Mouse (Mus musculus) hindbrain, embryonic 13.5 days (tissue): ENCODE measurements at regions not wholly inside any gene's neighbourhood (a gene's known extent, or its start where the extent isn't known, plus 50 kb on each side); places are given as distances from the start of the nearest gene placed in this dataset.

Source experiments
- ATAC-seq: fragments of 200-750 bp; cut with Nextera tagmentation; 2 replicates; pipeline ENCODE4 v1.8.0; 2017; ENCODE audit warnings: moderate TSS enrichment; ENCODE audit not compliant: low FRiP score
- H3K27ac ChIP-seq: fragments of 300-500 bp; sonication (generic); 2 replicates; pipeline ENCODE4 v1.5.1; 2015; ENCODE audit warnings: inconsistent platforms, mild to moderate bottlenecking, moderate library complexity
- H3K27me3 ChIP-seq: fragments of 300-500 bp; sonication (generic); 2 replicates; pipeline ENCODE4 v1.6.1; 2015; ENCODE audit warnings: mild to moderate bottlenecking, inconsistent platforms
- H3K36me3 ChIP-seq: fragments of 300-500 bp; sonication (generic); 2 replicates; pipeline ENCODE4 v1.6.1; 2015; ENCODE audit warnings: mild to moderate bottlenecking, inconsistent platforms
- H3K4me1 ChIP-seq: fragments of 300-500 bp; sonication (generic); replicated peaks from 2 replicates; pipeline ENCODE4 v1.6.1; 2015; ENCODE audit warnings: inconsistent platforms
- H3K4me2 ChIP-seq: fragments of 300-500 bp; sonication (generic); 2 replicates; pipeline ENCODE4 v1.6.1; 2015; ENCODE audit warnings: inconsistent platforms, mild to moderate bottlenecking, moderate library complexity
- H3K4me3 ChIP-seq: fragments of 300-500 bp; sonication (generic); 2 replicates; pipeline ENCODE4 v1.5.1; 2015; ENCODE audit warnings: mild to moderate bottlenecking, inconsistent platforms
- H3K9ac ChIP-seq: fragments of 300-500 bp; sonication (generic); 2 replicates; pipeline ENCODE4 v1.6.1; 2015; ENCODE audit warnings: mild to moderate bottlenecking, inconsistent platforms
- H3K9me3 ChIP-seq: fragments of 300-500 bp; sonication (generic); 2 replicates; pipeline ENCODE4 v1.6.1; 2016; ENCODE audit warnings: inconsistent platforms
- WGBS: fragments of 180-500 bp; shearing (Covaris S2); methylation state at CpG from one replicate; pipeline ENCODE4 v1.1.7; 2015; 5-methylcytosine and 5-hydroxymethylcytosine counted together

DNA sequence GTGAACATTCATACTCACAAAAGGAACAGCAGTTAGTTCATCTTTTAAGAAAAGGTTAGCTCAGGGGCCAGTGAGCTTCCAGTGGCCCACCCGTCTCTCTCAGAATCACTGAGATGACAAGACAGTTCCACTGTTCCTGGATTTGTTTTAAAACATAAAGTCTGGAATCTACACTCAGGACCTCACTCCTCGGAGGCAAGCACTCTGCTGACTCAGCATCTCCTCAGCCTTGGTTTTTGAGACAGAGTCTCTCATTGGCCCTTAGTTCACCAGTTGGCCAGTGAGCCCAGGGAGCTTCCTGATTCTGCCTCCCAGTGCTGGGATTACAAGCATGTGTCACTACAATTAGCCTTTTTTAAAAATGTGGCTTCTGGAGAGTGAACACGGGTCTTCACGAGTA is 88.9 kb upstream of the Pgrmc2 start:
- no peak overlapping the region for H3K9ac ChIP-seq
- no peak overlapping the region for H3K4me2 ChIP-seq
- no peaks in the 10 kb centered on the region for H3K4me1 ChIP-seq
- no peak overlapping the region for H3K4me3 ChIP-seq
- 94% methylated on average over 4 of the region's 4 CpGs for WGBS
- 0 out of 2 replicates have a peak, but pooled peaks cover 3% of the 10 kb centered on the region for H3K9me3 ChIP-seq
- ATAC-seq = no peak
- no peaks in the 10 kb centered on the region for H3K27me3 ChIP-seq
- no peak overlapping the region for H3K27ac ChIP-seq
- H3K36me3 ChIP-seq = no peaks in the 10 kb centered on the region

DNA sequence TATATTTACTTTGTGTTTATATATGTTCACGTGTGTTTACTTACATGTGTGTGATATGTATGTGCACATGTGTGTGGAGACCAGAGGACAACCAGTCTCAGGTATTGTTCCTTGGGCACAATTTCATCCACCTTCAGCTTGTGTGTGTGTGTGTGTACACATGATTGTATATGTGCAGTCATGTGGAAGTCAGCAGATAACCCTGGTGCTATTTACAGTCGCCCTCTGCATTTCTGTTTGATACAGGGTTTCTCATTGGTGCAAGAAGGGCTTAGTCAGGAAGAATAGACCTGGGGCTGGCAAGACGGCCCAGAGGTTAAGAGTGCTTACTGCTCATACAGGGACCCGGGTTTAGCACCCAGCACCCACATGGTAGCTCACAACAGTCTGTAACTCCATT is 88.5 kb upstream of the Pgrmc2 start:
- Histone ChIP-seq H3K9ac (no peak overlapping the region), H3K4me1 (no peaks in the 10 kb centered on the region), H3K9me3 (0 out of 2 replicates have a peak, but pooled peaks cover 3% of the 10 kb centered on the region), H3K36me3 (no peaks in the 10 kb centered on the region), H3K27me3 (no peaks in the 10 kb centered on the region), H3K4me2 (no peak overlapping the region), H3K4me3 (no peak overlapping the region), H3K27ac (no peak overlapping the region)
- 91% methylated on average over 4 of the region's 4 CpGs for whole genome bisulfite sequencing
- no peak for ATAC-seq

DNA sequence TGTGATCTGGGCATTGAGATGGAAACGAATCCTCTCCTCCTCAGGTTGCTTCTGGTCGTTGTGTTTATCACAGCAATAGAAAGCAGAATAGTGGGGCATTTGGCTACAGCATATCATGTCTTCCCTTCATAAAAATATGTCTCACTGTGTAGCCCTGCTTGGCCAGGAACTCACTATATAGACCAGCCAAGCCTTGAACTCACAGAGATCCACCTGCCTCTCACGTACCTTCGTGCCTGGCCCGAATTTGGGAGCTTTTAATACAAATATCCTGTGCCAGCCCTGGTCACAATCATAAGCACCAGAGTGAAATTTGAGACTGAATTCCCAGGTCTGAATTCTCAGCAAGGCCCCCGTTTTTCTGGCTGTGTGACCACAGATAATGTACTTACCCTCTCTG is 87.7 kb upstream of the Pgrmc2 start:
- WGBS = 78% methylated on average over 6 of the region's 6 CpGs
- Histone ChIP-seq H3K4me1 (no peaks in the 10 kb centered on the region), H3K4me2 (no peak overlapping the region), H3K27me3 (no peaks in the 10 kb centered on the region), H3K9me3 (0 out of 2 replicates have a peak, but pooled peaks cover 3% of the 10 kb centered on the region), H3K4me3 (no peak overlapping the region), H3K27ac (no peak overlapping the region), H3K9ac (no peak overlapping the region), H3K36me3 (no peaks in the 10 kb centered on the region)
- no peak for ATAC-seq

DNA sequence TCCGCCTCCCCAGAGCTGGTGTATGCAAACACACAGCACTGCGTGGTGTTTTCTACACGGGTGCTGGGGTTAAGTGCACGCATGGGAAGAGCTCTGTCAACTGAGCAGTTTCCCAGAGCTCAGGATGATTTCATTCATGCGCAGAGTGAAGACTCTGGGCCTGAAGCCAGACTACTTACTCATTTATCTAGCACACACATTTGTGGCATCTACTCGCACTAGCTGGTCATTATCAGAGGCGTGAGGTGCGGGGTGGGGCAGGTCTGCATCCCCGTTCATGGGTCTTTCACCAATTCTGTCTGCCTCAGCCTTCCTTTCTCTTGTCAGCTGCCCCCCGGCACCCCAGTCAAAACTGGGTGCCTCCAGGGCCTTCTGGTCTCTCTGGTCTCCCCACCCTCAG is 86.6 kb upstream of the Pgrmc2 start:
- no peak overlapping the region for H3K9ac ChIP-seq
- WGBS = 93% methylated on average over 10 of the region's 10 CpGs
- no peak overlapping the region for H3K27ac ChIP-seq
- no peaks in the 10 kb centered on the region for H3K27me3 ChIP-seq
- H3K9me3 ChIP-seq = 0 out of 2 replicates have a peak, but pooled peaks cover 3% of the 10 kb centered on the region
- no peaks in the 10 kb centered on the region for H3K4me1 ChIP-seq
- H3K4me2 ChIP-seq = no peak overlapping the region
- no peak overlapping the region for H3K4me3 ChIP-seq
- ATAC-seq = no peak
- H3K36me3 ChIP-seq = no peaks in the 10 kb centered on the region

DNA sequence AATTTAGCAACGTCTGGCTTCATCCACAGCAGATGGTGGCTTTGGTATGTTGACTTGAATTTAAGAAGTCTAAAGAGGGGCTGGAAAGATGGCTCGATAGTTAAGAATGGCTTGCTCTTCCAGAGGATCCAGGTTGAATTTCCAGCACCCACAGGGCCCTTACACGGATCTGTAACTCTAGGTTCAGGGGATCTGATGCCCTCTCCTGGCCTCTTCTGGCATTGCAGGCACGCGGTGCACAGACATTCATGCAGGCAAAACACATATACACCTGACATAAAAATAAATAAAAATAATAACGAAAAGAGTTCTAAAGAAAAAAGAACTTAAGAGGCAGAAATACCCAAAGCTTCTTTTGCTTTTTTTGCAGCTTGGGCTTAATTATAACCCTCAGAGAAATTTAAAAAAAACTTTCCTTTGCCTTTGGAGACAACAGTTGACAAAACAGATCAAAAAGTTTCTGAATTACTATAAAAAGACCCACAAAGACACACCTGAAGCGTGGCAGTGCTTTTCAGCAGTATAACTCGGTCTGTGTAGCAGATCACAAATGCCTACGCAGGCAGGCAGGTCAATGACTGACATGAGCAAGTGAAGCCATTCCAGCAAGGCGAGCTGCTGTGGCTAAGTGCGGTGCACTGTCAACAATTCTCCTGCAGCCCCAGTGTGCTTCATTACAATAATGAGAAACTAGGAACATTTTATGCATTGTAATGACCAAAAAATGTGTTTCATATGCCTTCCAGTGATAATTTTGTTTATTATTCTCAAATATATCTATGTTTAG is 85.5 kb upstream of the Pgrmc2 start:
- Histone ChIP-seq H3K27ac (no peak overlapping the region), H3K4me2 (no peak overlapping the region), H3K4me3 (no peak overlapping the region), H3K9me3 (0 out of 2 replicates have a peak, but pooled peaks cover 3% of the 10 kb centered on the region), H3K9ac (no peak overlapping the region), H3K36me3 (no peaks in the 10 kb centered on the region), H3K27me3 (no peaks in the 10 kb centered on the region), H3K4me1 (no peaks in the 10 kb centered on the region)
- ATAC-seq = no peak
- WGBS = 87% methylated on average over 11 of the region's 11 CpGs

DNA sequence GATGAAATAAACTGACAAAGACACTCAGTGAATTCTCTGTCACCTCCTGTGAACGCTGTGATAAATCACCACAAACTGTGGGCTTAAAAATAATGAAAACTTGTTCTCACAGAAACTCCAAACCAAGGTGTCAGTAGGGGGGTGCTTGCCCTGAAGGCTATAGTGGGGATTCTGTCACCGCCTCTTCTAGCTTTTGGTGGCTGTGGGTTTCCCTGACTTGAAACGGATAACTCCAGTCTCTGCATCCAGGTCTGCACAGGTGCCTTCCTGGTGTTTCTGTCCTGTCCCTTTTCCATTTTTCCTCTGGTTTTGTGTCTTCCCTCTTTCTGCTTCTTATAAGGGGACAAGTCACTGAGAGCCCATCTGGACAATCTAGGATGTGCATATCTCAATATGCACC is 84.6 kb upstream of the Pgrmc2 start:
- H3K4me3 ChIP-seq = no peak overlapping the region
- no peaks in the 10 kb centered on the region for H3K4me1 ChIP-seq
- 0 out of 2 replicates have a peak, but pooled peaks cover 3% of the 10 kb centered on the region for H3K9me3 ChIP-seq
- H3K4me2 ChIP-seq = no peak overlapping the region
- 96% methylated on average over 3 of the region's 3 CpGs for WGBS
- H3K36me3 ChIP-seq = no peaks in the 10 kb centered on the region
- H3K9ac ChIP-seq = no peak overlapping the region
- H3K27me3 ChIP-seq = no peaks in the 10 kb centered on the region
- ATAC-seq = no peak
- no peak overlapping the region for H3K27ac ChIP-seq

DNA sequence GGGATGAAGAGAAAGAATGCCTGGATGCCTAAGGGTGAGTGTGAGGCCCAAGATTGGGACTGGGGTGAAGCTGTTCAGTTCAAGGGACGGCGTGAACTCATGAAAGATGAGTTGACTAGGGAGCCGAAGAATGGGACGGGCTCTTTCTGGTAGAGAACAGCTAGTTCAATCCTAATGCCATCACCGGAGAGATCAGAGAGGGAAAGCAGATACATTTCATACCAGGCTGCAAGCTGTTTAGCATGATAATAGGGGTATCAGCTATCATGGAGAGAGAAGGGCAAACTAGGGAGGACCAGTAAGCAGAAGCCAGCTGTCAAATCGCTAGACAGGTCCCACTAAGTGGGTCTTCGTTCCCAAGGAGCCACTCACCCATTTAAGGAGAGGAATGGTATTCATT is 81.9 kb upstream of the Pgrmc2 start:
- WGBS = 88% methylated on average over 7 of the region's 7 CpGs

DNA sequence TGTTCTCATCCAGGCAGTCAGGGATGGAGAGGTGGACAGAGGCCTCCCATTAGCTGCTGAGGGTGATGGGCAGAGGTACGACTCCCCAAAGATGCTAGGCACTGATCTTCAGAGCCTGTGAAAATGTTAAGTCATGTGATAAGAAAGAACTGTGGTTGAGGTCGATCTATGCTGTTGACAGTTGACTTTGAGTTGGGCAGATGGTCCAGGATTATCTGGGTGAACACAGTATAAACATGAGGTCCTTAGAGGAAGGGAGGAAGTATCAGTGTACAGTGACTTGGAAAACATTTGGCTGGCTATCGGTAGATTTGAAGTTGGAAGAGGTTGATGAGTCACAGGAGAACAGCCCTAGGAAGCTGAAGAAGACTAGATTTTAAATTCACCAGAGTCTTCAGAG is 80.9 kb upstream of the Pgrmc2 start:
- 88% methylated on average over 3 of the region's 3 CpGs for WGBS
- no peak overlapping the region for H3K4me2 ChIP-seq

More for the DNA sequence above, 81.9 kb upstream of the Pgrmc2 start:
- H3K9me3 ChIP-seq = 0 out of 2 replicates have a peak, but pooled peaks cover 3% of the 10 kb centered on the region
- no peaks in the 10 kb centered on the region for H3K27me3 ChIP-seq
- no peak overlapping the region for H3K4me3 ChIP-seq
- H3K36me3 ChIP-seq = no peaks in the 10 kb centered on the region
- no peak overlapping the region for H3K4me2 ChIP-seq
- H3K9ac ChIP-seq = no peak overlapping the region
- H3K4me1 ChIP-seq = no peaks in the 10 kb centered on the region
- no peak overlapping the region for H3K27ac ChIP-seq
- no peak for ATAC-seq

DNA sequence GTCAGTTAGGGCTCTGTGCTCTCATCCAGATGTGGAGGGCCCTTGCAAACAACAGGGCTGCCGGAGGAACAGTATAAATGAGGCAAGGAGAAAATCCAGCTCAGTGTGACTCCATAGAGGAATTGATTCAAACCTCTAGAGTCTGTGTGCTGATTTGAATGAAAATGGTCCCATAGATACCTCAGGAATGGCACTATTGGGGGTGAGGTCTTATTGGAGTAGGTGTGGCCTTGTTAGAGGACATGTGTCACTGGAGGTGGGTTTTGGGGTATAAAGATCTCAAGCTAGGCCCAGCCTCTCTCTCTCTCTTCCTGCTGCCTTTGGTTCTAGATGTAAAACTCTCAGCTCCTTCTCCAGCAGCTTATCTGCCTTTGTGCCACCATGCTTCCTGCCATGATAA is 79.7 kb upstream of the Pgrmc2 start:
- no peaks in the 10 kb centered on the region for H3K36me3 ChIP-seq
- H3K4me3 ChIP-seq = no peak overlapping the region
- no peak for ATAC-seq
- H3K4me2 ChIP-seq = no peak overlapping the region
- H3K9me3 ChIP-seq = no peaks in the 10 kb centered on the region
- H3K4me1 ChIP-seq = no peaks in the 10 kb centered on the region
- no peaks in the 10 kb centered on the region for H3K27me3 ChIP-seq
- no peak overlapping the region for H3K27ac ChIP-seq
- H3K9ac ChIP-seq = no peak overlapping the region
- 93% methylated on average over 1 of the region's 1 CpGs for WGBS

More for the DNA sequence above, 80.9 kb upstream of the Pgrmc2 start:
- H3K9ac ChIP-seq = no peak overlapping the region
- H3K27ac ChIP-seq = no peak overlapping the region
- ATAC-seq = no peak
- H3K9me3 ChIP-seq = 0 out of 2 replicates have a peak, but pooled peaks cover 3% of the 10 kb centered on the region
- no peaks in the 10 kb centered on the region for H3K27me3 ChIP-seq
- H3K36me3 ChIP-seq = no peaks in the 10 kb centered on the region
- no peaks in the 10 kb centered on the region for H3K4me1 ChIP-seq
- no peak overlapping the region for H3K4me3 ChIP-seq

DNA sequence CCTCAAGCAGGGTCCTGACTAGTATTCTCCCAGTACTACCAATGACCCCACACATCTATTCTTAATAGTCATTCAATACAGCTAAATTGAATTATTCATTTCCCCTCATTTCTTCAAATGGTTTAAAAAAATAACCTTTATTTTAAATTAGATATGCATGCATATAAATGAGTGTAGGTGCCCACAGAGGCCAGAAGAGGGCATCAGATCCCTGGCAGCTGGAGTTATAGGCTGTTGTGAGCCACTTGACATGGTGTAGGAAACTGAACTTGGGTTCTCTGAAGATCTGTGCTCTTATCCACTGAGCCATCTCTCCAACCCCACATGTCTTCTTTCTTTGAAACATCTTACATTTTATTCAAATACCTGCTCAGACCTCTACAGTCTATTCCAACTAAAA is 77.8 kb upstream of the Pgrmc2 start:
- Histone ChIP-seq H3K27ac (no peak overlapping the region), H3K4me3 (no peak overlapping the region), H3K9me3 (no peaks in the 10 kb centered on the region), H3K4me1 (no peaks in the 10 kb centered on the region), H3K27me3 (no peaks in the 10 kb centered on the region), H3K4me2 (no peak overlapping the region), H3K9ac (no peak overlapping the region), H3K36me3 (no peaks in the 10 kb centered on the region)
- no peak for ATAC-seq

DNA sequence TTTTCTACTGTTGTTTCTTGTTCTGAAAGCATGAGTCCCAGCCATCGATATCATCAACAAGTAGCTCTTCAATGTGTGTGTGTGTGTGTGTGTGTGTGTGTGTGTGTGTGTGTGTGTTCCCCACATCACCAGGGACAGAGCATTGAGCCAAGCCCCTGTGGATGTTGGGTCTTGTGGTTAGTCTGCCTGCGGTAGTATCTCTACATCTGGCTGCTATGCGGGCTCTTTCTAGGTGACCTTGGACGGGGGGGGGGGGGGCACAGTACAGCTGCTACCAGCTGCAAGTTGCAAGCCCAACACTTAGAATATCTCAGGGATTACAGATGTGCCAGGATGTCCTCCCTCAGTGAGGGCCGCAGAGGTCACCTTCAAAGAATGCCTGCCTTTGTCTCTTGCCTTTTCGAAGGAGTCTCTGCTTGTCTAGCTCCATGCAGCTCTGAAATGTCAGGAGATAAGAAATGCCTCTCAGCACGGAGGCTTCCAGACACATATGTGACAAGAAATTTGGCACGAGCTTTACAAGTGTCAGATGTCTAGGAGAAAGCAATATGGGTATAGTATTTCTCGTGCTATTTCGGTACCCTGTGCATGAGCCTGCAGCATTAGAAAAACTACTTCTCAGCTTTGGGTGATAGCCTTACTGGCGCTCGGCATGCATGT is 75.6 kb upstream of the Pgrmc2 start:
- H3K27me3 ChIP-seq = no peaks in the 10 kb centered on the region
- H3K9ac ChIP-seq = no peak overlapping the region
- H3K4me1 ChIP-seq = no peaks in the 10 kb centered on the region
- H3K4me3 ChIP-seq = no peak overlapping the region
- H3K36me3 ChIP-seq = no peaks in the 10 kb centered on the region
- no peak overlapping the region for H3K27ac ChIP-seq
- WGBS = 78% methylated on average over 12 of the region's 12 CpGs
- no peak for ATAC-seq
- no peak overlapping the region for H3K4me2 ChIP-seq
- no peaks in the 10 kb centered on the region for H3K9me3 ChIP-seq

DNA sequence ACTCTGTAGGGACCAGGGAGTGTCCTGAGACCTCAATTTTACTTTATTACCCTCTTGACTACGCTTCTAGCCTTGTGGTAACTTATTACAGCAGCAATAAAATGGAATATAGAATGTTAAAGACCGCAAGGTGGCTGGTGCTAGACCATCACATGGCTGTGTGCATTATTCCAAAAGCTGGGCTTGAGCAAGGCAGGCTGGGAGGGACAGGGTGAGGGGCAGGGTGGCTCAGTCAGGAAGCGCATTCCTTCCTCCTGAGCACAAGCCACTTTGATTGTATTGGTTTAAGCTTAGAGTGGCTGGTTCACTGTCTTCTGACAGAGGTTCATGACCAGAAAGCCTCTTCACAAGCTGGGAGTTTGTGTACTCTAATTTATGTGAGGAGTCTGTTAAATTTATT is 74.6 kb upstream of the Pgrmc2 start:
- Histone ChIP-seq H3K4me3 (no peak overlapping the region), H3K27ac (no peak overlapping the region), H3K4me2 (no peak overlapping the region), H3K27me3 (no peaks in the 10 kb centered on the region), H3K9me3 (no peaks in the 10 kb centered on the region), H3K4me1 (no peaks in the 10 kb centered on the region), H3K36me3 (no peaks in the 10 kb centered on the region), H3K9ac (no peak overlapping the region)
- 95% methylated on average over 3 of the region's 3 CpGs for WGBS
- no peak for ATAC-seq

DNA sequence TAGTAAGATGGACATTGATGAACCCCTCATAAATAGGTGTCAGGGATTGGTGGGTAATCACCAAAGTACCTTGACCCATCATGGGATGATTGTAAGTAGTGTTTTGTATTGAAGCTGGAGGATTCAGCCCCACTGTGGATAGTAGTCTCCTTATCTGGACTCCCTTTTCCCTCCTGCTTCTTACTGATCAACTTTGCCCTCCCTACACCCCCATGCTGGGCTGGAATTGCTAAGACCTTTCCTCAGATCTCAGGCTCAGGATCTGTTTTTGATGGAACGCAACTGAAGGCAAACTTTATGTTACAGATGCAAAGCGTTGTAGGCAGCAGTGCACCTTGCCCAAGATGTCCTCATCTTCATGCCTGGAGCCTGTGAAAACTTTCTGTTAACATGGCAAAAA is 73.7 kb upstream of the Pgrmc2 start:
- H3K36me3 ChIP-seq = no peaks in the 10 kb centered on the region
- no peaks in the 10 kb centered on the region for H3K27me3 ChIP-seq
- H3K27ac ChIP-seq = no peak overlapping the region
- no peak overlapping the region for H3K9ac ChIP-seq
- H3K4me2 ChIP-seq = no peak overlapping the region
- no peaks in the 10 kb centered on the region for H3K9me3 ChIP-seq
- WGBS = 93% methylated on average over 2 of the region's 2 CpGs
- ATAC-seq = no peak
- no peak overlapping the region for H3K4me3 ChIP-seq
- H3K4me1 ChIP-seq = no peaks in the 10 kb centered on the region
